Mouse (Mus musculus): ENCODE measurements around the gene Tmem94.

Gene Tmem94

GRCm38 (mm10) chr11:115832064-115832463 lies 66.8 kb downstream of the Tmem94 start:
- DNase-seq (ENCODE audit: low spot score), result no peak

GRCm38 (mm10) chr11:115832523-115832922 lies 67.3 kb downstream of the Tmem94 start:
- DNase-seq (ENCODE audit: low spot score), result no peak

DNA sequence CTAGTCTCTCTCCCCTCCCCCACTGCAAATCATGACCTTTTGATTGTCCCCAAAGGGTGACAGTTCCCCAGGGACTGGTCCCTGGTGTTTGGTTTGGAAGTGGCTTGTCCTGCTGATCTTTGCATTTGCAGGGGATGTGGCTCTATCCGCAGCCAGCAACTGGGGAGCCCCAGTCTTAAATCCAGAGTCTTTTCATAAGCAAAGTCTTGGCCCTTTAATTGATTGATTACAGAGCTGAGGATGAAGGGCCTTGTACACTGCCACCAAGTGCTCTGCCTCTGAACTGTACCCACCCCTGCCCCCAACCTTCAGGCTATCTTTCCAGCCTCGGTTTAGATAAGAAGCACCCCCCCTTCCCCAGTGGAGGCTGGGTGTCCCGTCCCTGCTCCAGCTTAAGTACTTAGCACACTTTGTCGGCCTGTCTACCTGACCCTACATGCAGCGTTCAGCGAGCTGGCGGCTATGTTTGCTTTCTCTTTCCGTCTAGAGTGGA lies 67.8 kb downstream of the Tmem94 start:
- DNase-seq (ENCODE audit: low spot score), result no peak

DNA sequence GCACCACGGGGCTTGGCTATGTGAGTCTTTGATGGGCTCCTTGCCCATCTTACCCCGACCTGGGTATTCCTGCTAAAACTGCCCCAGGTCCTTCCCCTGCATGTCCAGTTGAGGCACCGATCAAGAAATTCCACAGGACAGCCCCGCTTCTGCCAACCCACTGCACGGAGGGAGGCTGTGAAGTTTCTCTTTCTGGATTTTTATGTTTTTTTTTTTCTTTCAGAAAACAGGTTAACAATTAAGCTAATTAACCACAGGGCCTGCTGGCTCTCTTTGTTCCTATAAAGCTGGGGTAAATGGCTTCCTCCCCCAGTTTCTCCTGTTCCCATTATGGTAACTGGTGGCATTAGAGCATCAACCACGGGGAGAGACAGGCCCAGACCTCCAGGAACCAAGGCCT lies 68.8 kb downstream of the Tmem94 start:
- no peak for DNase-seq (ENCODE audit: low spot score)

DNA sequence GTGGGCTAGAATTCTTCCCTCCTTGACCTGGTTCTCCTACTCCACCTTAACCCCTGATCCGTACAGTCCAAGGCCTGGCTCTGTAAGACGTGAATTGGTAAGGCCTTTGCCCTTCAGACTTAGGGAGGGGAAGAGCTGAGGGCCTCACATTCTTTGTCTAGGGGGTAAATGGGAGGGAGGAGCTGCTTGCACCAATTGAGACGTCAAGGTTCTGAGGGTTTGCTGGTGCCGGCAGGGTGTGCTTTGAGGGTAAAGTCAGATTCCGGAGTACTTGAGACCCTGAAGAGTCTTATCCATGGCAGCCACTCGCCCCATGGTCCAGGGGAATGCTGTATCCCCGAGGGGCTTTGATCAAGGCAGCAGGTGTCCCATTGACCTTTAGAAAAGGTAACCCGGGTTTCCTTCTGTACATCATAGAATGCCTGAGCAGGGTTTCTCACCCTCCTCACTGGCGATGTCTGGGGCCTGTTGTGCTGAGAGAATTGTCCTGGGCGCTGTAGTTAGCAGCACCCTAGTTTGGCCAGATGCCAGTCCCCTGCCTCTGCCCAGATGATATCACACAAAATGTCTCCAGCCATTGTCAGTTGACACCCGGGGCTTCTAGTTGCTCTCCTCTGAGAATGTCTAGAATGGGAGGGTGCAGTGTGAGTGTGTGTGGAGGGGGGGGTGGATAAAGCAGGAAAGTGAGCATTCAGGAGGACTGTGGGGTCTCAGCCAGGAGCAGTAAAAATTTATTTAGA lies 71.6 kb downstream of the Tmem94 start:
- no peak for DNase-seq (ENCODE audit: low spot score)

DNA sequence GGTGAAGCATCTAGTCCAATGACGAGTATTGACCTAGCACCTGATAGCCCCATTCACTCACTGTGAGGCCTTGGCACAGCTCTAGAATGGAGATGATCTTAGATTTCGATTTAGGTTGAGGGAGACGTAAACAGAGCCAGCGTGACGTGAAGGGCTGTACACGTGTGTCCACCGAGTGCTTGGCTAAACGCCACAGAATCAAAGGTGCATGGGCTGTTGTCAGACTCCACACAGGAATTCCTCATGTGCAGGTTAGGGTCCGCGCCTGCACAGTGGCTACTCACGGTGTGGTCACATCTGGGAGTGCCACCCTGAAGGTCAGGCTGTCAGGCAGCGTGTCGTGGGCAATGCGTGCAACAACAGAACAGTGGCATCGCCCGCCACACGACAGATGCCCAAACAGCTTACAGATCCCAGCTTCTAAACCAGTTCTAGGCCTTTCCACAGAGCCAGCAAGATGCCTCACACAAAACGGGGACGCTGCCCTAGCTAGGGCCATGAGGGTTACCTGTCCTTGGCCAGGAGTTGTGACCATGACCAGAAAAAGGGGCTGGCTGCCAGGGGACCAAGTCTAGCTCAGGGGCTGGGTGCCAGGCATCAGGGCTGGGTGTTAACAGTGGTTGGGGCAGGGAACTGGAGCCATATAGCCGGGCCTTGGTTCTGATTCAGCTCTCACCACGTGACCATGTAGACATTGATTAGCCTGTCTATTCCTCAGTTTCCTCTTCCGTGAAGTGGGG lies 72.5 kb downstream of the Tmem94 start:
- DNase-seq (ENCODE audit: low spot score), result no peak

DNA sequence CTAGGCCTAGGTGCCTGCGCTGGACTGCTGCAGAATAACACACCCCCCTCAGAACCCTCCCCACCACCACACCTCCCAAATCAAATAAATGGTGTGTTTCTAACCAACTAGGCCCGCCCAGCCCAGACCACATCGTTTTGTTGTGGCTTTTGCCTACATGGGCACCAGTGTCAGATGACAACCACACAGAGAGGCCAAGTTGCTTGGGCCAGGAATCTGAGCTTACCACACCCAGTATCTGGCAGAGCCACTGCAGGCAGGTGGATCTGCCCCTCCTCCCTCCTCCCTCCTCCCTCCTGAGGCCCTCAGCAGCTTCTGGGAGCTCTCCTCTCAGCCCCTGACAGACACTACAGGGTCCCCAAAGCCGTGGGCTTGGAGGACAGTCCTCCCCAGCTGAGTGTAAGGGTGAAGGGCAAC lies 73.7 kb downstream of the Tmem94 start:
- DNase-seq (ENCODE audit: low spot score), result no peak

DNA sequence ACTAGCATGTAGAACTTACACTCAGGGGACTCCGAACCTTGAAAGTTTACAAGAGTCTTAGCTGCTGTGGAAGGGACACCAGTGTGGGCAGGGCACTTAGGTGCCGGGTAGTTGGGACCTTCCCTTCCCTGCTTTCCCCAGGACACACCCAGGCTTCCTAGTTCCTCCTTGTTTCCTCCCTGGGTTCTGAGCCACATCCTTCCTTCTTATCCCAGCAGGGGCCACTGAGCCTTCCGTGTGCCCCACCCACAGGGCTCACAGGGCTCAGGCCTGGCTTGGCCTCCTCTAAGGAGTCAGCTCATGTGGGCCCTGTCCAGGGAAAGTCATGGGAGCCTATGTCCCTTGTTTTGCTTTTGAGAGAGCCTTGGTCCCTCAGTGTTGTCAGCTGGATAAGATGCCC lies 74.5 kb downstream of the Tmem94 start:
- DNase-seq (ENCODE audit: low spot score), result no peak

DNA sequence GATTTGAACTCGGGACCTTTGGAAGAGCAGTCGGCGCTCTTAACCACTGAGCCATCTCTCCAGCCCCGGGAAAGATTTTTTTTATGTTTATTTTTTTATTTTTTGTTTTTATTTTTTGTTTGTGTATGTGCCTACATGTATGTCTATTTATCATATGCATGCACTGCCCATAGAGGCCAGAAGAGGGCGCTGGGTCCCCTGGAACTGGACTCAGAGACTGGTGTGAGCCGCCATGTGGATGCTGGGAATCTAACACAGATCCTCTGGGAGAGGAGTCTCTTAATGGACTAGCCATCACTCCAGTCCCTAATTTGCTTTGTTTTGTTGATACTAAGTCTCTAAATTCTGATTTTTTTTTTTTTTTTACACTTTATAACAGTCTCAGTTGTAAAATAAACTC lies 75.8 kb downstream of the Tmem94 start:
- DNase-seq (ENCODE audit: low spot score), result no peak

DNA sequence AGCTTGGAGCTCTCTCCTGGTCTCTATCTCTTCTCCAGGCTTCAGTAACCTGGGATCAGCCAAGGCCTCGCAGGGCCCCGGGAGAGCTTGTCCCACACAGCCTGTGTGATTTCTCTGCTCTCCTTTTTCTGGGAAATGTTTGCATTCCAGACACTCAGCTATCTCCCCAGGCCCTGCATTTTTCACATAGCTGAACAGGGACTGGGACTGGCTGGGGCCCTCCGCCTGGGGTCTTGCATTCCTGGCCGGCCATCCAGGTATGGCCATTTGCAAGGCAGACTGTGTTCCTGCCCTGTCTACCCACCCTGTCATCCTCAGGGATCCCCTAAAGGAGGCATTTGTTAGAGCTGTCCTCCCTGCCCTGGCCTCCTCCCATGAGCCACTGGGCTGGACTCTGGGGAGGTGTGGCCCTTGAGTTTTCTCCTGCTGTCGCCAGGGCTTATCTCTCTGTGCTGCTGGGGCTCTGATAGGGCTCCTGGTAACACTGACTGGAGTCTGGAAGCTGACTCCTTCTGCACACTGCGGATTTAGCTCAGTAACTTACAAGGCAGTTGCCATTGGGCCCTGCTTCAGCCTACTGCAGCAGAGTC lies 76.8 kb downstream of the Tmem94 start:
- DNase-seq (ENCODE audit: low spot score), result peak; percentile 38

- DNase-seq (ENCODE audit: low spot score), result no peak
Observed at GRCm38 (mm10) chr11:115843141-115843890, 78.1 kb downstream of the Tmem94 start.

- no peak for DNase-seq (ENCODE audit: low spot score)
Observed at GRCm38 (mm10) chr11:115843891-115844239, 78.6 kb downstream of the Tmem94 start.

- no peak for DNase-seq (ENCODE audit: low spot score)
Observed at GRCm38 (mm10) chr11:115844240-115844639, 79.0 kb downstream of the Tmem94 start.

DNA sequence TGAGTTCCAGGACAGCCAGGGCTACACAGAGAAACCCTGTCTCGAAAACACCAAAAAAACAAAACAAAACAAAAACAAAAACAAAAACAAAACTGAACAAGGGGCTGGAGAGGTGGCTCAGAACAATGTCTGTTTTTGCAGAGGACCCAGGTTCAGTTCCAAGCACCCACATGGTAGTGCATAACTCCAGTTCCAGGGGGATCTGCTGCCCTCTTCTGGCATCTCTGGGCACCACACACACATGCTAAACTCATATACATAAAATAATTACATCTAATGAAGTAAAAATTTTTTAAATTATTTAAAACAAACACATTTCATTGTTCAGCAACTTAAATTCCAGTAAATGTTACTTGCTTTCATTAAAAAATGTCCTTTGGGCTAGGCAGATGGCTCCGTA lies 80.6 kb downstream of the Tmem94 start:
- no peak for DNase-seq (ENCODE audit: low spot score)
